Mouse (Mus musculus) midbrain, embryonic 15.5 days (tissue): ENCODE data around the gene AW146154. TPM values are rescaled to one million over a fixed set of nuclear protein-coding genes. Genes with fewer than 3 reads are reported as not detected.
"Not testable (repeated sequence)": the region's sequence is repeated elsewhere in the genome, so short reads cannot be mapped to it uniquely, and the experiment has no call there.

Source experiments
- ATAC-seq: fragments of 200-750 bp; cut with Nextera tagmentation; replicated peaks from 2 replicates; pipeline ENCODE4 v1.8.0; 2017; ENCODE audit warnings: moderate TSS enrichment
- H3K27ac ChIP-seq: fragments of 300-500 bp; sonication (generic); 2 replicates; pipeline ENCODE4 v1.5.1; 2015; ENCODE audit warnings: mild to moderate bottlenecking, inconsistent platforms
- H3K27me3 ChIP-seq: fragments of 300-500 bp; sonication (generic); replicated peaks from 2 replicates; pipeline ENCODE4 v1.6.1; 2015; ENCODE audit warnings: inconsistent platforms
- H3K36me3 ChIP-seq: fragments of 300-500 bp; sonication (generic); replicated peaks from 2 replicates; pipeline ENCODE4 v1.6.1; 2015; ENCODE audit warnings: inconsistent platforms
- H3K4me1 ChIP-seq: fragments of 300-500 bp; sonication (generic); 2 replicates; pipeline ENCODE4 v1.6.1; 2015; ENCODE audit warnings: inconsistent platforms
- H3K4me2 ChIP-seq: fragments of 300-500 bp; sonication (generic); 2 replicates; pipeline ENCODE4 v1.6.1; 2015; ENCODE audit warnings: inconsistent platforms, mild to moderate bottlenecking, moderate library complexity
- H3K4me3 ChIP-seq: fragments of 300-500 bp; sonication (generic); 2 replicates; pipeline ENCODE4 v1.5.1; 2015; ENCODE audit warnings: mild to moderate bottlenecking, inconsistent platforms
- H3K9ac ChIP-seq: fragments of 300-500 bp; sonication (generic); 2 replicates; pipeline ENCODE4 v1.6.1; 2015; ENCODE audit warnings: mild to moderate bottlenecking, inconsistent platforms
- H3K9me3 ChIP-seq: fragments of 300-500 bp; sonication (generic); 2 replicates; pipeline ENCODE4 v1.6.1; 2016; ENCODE audit warnings: inconsistent platforms
- WGBS: fragments of 180-500 bp; shearing (Covaris S2); methylation state at CpG from one replicate; pipeline ENCODE4 v1.1.7; 2015; ENCODE audit warnings: mixed read lengths; 5-methylcytosine and 5-hydroxymethylcytosine counted together
- polyA plus RNA-seq: library from polyadenylated mRNA; unstranded; fragments of >200 nt; fragmentation: Nextera tagmentation; extraction: Ambion mirVana; gene quantifications from 2 replicates; pipeline ENCODE4 v1.2.1, GENCODE M21; 2015

Gene AW146154
- polyA plus RNA-seq = 3.0 and 5.7 TPM in 2 replicates

- Histone ChIP-seq H3K4me2 (peak within 1 kb of the TSS; percentile 75), H3K27me3 (no peaks in the 10 kb centered on the region), H3K36me3 (0 out of 2 replicates have a peak, but pooled peaks cover 3% of the 10 kb centered on the region), H3K4me1 (no peaks in the 10 kb centered on the region; the same call in 1 of the 2 replicates), H3K9me3 (0 out of 2 replicates have a peak, but pooled peaks cover 2% of the 10 kb centered on the region), H3K4me3 (peak within 1 kb of the TSS; percentile 71), H3K27ac (peak within 1 kb of the TSS; percentile 76), H3K9ac (peak within 1 kb of the TSS; percentile 49)
- 0% methylated on average over 18 of the region's 18 CpGs for WGBS
- peak; percentile 99 for ATAC-seq
These were observed at the start of gene AW146154, which contains the start of gene Gm20449 for GRCm38 (mm10) chr7:41499389-41500049. TSS of gene AW146154 (minus strand) at chr7:41499890. TSS of gene Gm20449 (minus strand) at chr7:41499417.

GRCm38 (mm10) chr7:41512672-41513071 is 13.0 kb upstream of the AW146154 start:
- Histone ChIP-seq H3K9ac (no peak overlapping the region), H3K27me3 (no peaks in the 10 kb centered on the region), H3K9me3 (no peaks in the 10 kb centered on the region; the same call in 1 of the 2 replicates), H3K36me3 (no peaks in the 10 kb centered on the region), H3K27ac (no peak overlapping the region), H3K4me3 (no peak overlapping the region), H3K4me1 (no peaks in the 10 kb centered on the region), H3K4me2 (no peak overlapping the region)
- 82% methylated on average over 3 of the region's 3 CpGs for WGBS
- no peak for ATAC-seq

- Histone ChIP-seq H3K9ac (no peak overlapping the region), H3K27ac (no peak overlapping the region), H3K36me3 (no peaks in the 10 kb centered on the region), H3K4me2 (no peak overlapping the region), H3K4me1 (no peaks in the 10 kb centered on the region), H3K27me3 (no peaks in the 10 kb centered on the region), H3K4me3 (no peak overlapping the region), H3K9me3 (no peaks in the 10 kb centered on the region)
- WGBS = 13% methylated on average over 1 of the region's 1 CpGs
- no peak for ATAC-seq
These were observed 12.5 kb upstream of the AW146154 start for GRCm38 (mm10) chr7:41512207-41512606.

- Histone ChIP-seq H3K9ac (no peak overlapping the region), H3K36me3 (no peaks in the 10 kb centered on the region), H3K9me3 (no peaks in the 10 kb centered on the region), H3K27me3 (no peaks in the 10 kb centered on the region), H3K4me2 (no peak overlapping the region), H3K27ac (no peak overlapping the region), H3K4me3 (no peak overlapping the region), H3K4me1 (no peaks in the 10 kb centered on the region; the same call in 1 of the 2 replicates)
- WGBS = 48% methylated on average over 1 of the region's 1 CpGs
- no peak for ATAC-seq
These were observed 2.7 kb upstream of the AW146154 start for GRCm38 (mm10) chr7:41502402-41502801.

GRCm38 (mm10) chr7:41500151-41500934 is 653 bp upstream of the AW146154 start:
- peak; percentile 22 for ATAC-seq
- Histone ChIP-seq H3K9ac (peak overlapping the region; percentile 49), H3K9me3 (no peaks in the 10 kb centered on the region), H3K36me3 (no peaks in the 10 kb centered on the region), H3K27ac (no peak overlapping the region), H3K4me1 (no peaks in the 10 kb centered on the region; the same call in 1 of the 2 replicates), H3K27me3 (no peaks in the 10 kb centered on the region), H3K4me3 (peak overlapping the region; percentile 71), H3K4me2 (peak overlapping the region; percentile 75)
- WGBS = 21% methylated on average over 22 of the region's 22 CpGs

GRCm38 (mm10) chr7:41499018-41499388 is 687 bp downstream of the AW146154 start:
- ATAC-seq, H3K36me3 ChIP-seq, H3K27me3 ChIP-seq, H3K4me1 ChIP-seq, H3K9me3 ChIP-seq: not testable (repeated sequence)
- H3K27ac ChIP-seq = peak overlapping the region; percentile 76
- peak overlapping the region; percentile 71 for H3K4me3 ChIP-seq
- peak overlapping the region; percentile 38 for H3K9ac ChIP-seq
- H3K4me2 ChIP-seq = peak overlapping the region; percentile 75
- WGBS = 0% methylated on average over 6 of the region's 6 CpGs

- H3K27ac ChIP-seq, H3K27me3 ChIP-seq, H3K36me3 ChIP-seq, H3K9me3 ChIP-seq, H3K4me1 ChIP-seq, ATAC-seq: not testable (repeated sequence)
- 70% methylated on average over 3 of the region's 4 CpGs for WGBS
- Histone ChIP-seq H3K4me2 (peak overlapping the region; percentile 75), H3K4me3 (peak overlapping the region; percentile 71), H3K9ac (0 out of 2 replicates have a peak overlapping the region, but pooled peaks have one; percentile 38)
These were observed 1.2 kb downstream of the AW146154 start for GRCm38 (mm10) chr7:41498464-41498863.

- Histone ChIP-seq H3K4me3 (no peak overlapping the region), H3K9me3 (0 out of 2 replicates have a peak, but pooled peaks cover 8% of the 10 kb centered on the region), H3K9ac (no peak overlapping the region), H3K27ac (no peak overlapping the region), H3K36me3 (0 out of 2 replicates have a peak, but pooled peaks cover 3% of the 10 kb centered on the region), H3K4me1 (no peaks in the 10 kb centered on the region; the same call in 1 of the 2 replicates), H3K4me2 (no peak overlapping the region), H3K27me3 (no peaks in the 10 kb centered on the region)
- 97% methylated on average over 2 of the region's 2 CpGs for WGBS
- no peak for ATAC-seq
These were observed 1.8 kb downstream of the AW146154 start for GRCm38 (mm10) chr7:41497871-41498270.

- 10% methylated on average over 10 of the region's 10 CpGs for WGBS
- Histone ChIP-seq H3K36me3 (no peaks in the 10 kb centered on the region), H3K27ac (no peak overlapping the region), H3K4me3 (no peak overlapping the region), H3K9me3 (0 out of 2 replicates have a peak, but pooled peaks cover 5% of the 10 kb centered on the region), H3K4me2 (peak overlapping the region; percentile 28), H3K4me1 (no peaks in the 10 kb centered on the region), H3K9ac (no peak overlapping the region), H3K27me3 (no peaks in the 10 kb centered on the region)
- ATAC-seq = peak; percentile 71; the same call in 1 of the 2 replicates
These were observed 47.8 kb downstream of the AW146154 start for GRCm38 (mm10) chr7:41451864-41452263.

GRCm38 (mm10) chr7:41448596-41448995 is 51.1 kb downstream of the AW146154 start, which contains the start of gene Vmn2r57:
TSS of gene Vmn2r57 (minus strand) at chr7:41448696.
- H3K27me3 ChIP-seq, H3K27ac ChIP-seq, H3K4me1 ChIP-seq, H3K9me3 ChIP-seq, H3K36me3 ChIP-seq, H3K4me2 ChIP-seq, ATAC-seq, H3K9ac ChIP-seq, H3K4me3 ChIP-seq: not testable (repeated sequence)
- WGBS = 83% methylated on average over 1 of the region's 1 CpGs
